Mouse (Mus musculus) skeletal muscle tissue, postnatal 0 days (tissue): ENCODE results near the gene Metrn. TPM values are rescaled to one million over a fixed set of nuclear protein-coding genes. Genes with fewer than 3 reads are reported as not detected.

ENCODE experiments used
- microRNA-seq, 2 experiments: library from miRNA; unstranded; fragments of <30 nt; microRNA quantifications; one replicate each; pipeline ENCODE4; 2016
- polyA plus RNA-seq: library from polyadenylated mRNA; unstranded; fragments of >200 nt; fragmentation: Nextera tagmentation; extraction: Ambion mirVana; gene quantifications from 2 replicates; pipeline ENCODE4 v1.2.1, GENCODE M21; 2015

Metrn gene
- 22.8 and 28.7 TPM in 2 replicates for polyA plus RNA-seq

GRCm38 (mm10) chr17:25796951-25797369 is at the start of gene Metrn:
Gene Metrn (minus strand): TSS chr17:25797136.

GRCm38 (mm10) chr17:25844396-25844901 is 47.5 kb upstream of the Metrn start, which contains the start of gene Rhot2:
Gene Rhot2 (minus strand): TSS chr17:25844851.

DNA sequence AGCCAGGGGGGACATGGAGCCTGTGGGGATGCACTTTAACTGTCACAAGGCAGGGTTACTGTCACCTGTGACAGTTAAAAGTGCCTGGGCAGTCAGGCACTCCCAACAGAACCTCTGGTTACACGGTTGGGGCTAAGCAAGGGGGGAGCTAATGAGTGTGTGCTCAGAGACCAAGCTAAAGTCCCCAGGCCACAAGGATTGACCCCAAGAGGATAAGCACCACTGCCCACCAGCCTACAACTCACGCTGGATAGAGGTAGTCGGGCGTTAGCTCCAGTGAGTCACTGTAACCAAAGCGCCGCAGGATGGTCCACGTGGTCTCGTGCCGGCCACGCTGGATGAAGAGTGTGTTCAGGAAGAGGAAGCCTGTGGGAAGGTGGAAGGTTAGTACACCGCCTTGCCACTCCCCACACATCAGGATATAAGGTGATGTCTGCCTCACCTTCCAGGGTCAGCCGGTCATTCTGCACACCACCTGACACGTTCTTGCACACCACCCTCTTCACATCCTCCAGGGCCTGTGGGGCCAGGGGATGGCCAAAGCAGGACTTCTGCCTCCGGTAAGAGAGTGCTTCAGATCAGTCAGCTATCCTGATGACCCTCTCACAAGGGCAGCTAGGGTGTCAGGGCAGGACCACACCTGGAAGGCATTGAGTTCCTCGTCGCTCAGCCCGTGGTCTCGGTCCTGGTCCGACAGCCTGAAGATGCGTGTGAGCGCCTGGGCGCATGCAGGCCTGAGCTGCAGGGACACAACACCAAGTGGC is 44.4 kb upstream of the Metrn start, which contains the start of gene Gm20683:
Gene Gm20683 (minus strand): TSS at position 647 of the 764 bp plus-strand sequence.

GRCm38 (mm10) chr17:25837076-25837410 is 40.1 kb upstream of the Metrn start, which contains the start of gene Rhbdl1:
Gene Rhbdl1 (minus strand): TSS chr17:25837295.

GRCm38 (mm10) chr17:25833291-25833663 is 36.3 kb upstream of the Metrn start, which contains the start of gene Stub1:
Gene Stub1 (minus strand): TSS chr17:25833404.

DNA sequence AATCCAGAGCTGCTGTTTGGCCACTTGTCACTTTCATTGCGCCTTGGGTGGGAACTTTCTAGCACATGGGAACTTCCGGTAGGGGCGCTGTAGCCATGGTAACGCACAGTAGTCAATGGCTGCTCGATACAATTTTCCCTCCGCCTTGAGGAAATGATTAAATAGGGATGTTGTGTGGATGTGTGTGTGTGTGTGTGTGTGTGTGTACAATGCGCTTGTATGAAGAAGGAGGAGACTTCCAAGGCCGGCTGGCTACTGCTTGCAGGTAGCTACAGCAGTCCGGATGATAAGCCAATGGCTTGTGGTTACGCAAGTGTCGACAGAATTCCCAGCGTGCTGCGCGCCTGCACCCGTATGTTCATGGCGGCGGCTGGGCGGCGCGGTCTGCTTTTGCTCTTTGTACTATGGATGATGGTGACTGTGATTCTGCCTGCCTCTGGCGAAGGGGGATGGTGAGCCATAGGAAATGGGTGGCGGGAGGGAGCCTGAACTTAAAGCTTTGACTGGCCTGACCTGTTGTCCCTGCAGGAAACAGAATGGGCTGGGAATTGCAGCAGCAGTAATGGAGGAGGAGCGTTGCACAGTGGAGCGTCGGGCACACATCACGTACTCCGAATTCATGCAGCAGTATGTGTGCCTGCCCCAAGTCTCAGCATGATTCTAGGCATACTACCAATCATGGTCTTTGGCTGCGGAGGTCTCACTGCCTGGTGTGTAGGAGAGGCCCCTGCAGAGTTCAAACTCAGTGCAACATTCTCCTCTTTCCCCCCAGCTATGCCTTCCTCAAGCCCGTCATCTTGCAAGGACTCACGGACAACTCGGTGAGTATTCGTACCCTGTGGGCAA is 32.0 kb upstream of the Metrn start, which contains the start of gene Jmjd8:
Gene Jmjd8 (plus strand): TSS at position 156 of the 846 bp plus-strand sequence.

DNA sequence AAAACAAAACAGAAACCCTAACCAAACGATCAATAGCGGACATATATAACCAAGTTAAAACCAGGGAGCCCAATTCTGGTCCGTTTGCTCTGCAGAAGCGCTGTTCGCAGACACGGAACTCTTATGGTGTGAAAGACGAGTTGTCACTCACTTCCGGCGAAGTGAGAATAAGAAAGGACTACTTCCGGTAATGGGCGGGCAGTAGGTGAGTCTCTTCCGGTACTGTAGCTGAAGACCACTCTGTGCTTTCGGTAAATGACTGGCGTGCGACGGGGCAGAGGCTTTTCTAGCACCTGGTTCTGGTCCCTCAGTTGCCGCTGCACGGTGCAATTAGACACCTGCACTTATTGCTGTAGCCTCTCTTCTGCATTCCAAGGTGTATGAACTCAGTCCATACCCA is 26.5 kb upstream of the Metrn start, which contains the start of gene Wdr24:
Gene Wdr24 (plus strand): TSS at position 176 of the 400 bp plus-strand sequence.

GRCm38 (mm10) chr17:25808789-25809605 is 12.1 kb upstream of the Metrn start, which contains the start of gene Fbxl16:
Gene Fbxl16 (plus strand): TSS chr17:25809085.

DNA sequence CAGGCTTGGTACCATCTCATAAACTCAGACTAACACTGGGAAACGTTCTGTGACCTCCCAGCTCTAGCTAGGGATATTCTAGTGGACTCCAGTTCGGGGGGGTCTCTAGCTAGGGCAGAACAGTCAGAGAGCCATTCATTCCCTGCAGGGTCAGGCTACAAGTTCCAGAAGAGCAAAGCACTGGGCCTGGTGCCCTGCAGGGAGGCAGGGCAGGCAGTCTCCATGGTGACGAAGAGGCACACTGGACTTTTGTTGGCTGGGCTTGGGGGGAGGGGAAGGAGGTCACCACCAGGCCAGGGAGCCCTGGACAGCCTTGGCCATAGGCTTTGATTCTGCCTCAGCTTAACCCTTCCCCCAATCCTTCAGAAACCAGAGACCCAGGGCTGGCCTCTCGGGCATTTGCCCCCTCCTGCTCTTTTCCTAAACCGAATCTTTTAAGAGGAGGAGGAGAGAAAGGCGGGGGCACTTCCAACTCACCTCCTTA is 1.3 kb downstream of the Metrn start, which contains the start of gene AC134908.4:
Gene AC134908.4 (minus strand): TSS at position 51 of the 484 bp plus-strand sequence.

GRCm38 (mm10) chr17:25792615-25793014 is 4.3 kb downstream of the Metrn start, which contains the start of gene Fam173a:
Gene Fam173a (minus strand): TSS chr17:25792901.

DNA sequence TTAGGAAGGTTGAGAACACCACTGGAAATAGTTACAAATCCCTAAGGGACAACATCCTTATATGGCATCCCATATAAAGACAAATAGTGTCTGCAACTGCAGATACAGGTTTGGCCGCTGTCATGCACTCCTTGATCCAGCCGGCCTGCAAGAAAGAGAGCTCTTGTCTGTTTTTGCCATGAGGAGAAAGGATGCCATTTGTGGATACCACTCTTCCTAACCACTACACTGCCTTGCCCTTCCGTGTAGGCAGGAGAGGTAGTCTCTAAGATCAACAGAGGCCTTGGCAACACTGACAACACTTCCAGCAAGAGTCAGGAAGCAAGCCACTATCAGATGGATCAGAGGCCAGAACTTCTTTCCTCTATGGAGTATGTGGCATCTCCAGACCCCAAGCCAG is 10.7 kb downstream of the Metrn start, which contains the start of gene Ccdc78:
Gene Ccdc78 (plus strand): TSS at position 301 of the 400 bp plus-strand sequence.

GRCm38 (mm10) chr17:25785281-25785745 is 11.6 kb downstream of the Metrn start, which contains the start of gene Haghl:
Gene Haghl (minus strand): TSS chr17:25785673.

DNA sequence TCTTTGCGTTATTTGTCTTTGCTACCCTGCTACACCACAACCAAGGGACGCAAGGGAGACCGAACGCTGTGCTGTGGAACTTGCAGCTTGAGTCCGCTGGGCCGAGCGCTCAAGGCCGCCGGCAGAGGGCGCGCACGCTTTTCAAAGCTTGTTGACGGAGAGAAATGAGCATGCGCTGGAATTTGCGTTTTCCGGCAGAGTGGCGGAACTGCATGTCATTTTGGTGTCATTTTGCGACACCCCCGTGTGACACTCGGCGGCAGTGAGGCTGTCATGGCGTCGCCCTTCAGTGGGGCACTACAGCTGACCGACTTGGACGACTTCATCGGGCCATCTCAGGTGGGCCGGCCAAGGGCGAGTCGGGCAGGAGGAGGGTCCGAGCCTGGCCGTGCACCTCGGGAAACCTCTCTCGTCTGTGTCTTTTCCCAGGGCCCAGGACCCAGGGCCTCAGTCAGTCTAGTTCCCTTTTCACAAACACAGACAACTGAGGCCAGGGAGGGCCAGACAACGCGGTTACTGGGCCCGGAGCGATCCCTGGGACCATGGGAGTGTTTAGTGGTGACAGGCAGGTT is 23.3 kb downstream of the Metrn start, which contains the start of gene Narfl:
Gene Narfl (plus strand): TSS at position 228 of the 572 bp plus-strand sequence.

GRCm38 (mm10) chr17:25754241-25754640 is 42.7 kb downstream of the Metrn start, which contains the start of gene Msln:
Gene Msln (minus strand): TSS chr17:25754378.

Small RNA genes within 50 kb of the gene (microRNA-seq; reads per million reads assigned to microRNA genes)
- 0 reads per million in 2 experiments for gene Gm25083
- 0.10 to 0.64 reads per million in 2 experiments for gene Mir3082
- 0.20 to 1.1 reads per million in 2 experiments for gene Mir6966

Other genes with a start within 250 kb of the Metrn start
- gene Sox8, start 226.4 kb downstream of the Metrn start, polyA plus RNA-seq: 14.7 and 16.2 TPM in 2 replicates
- 11.6 and 14.8 TPM in 2 replicates for gene Lmf1, start 218.1 kb downstream of the Metrn start, polyA plus RNA-seq
- 0.28 TPM in 1 of 2 replicates, not detected in the other for gene Gng13, start 80.0 kb downstream of the Metrn start, polyA plus RNA-seq
- gene Chtf18, start 69.7 kb downstream of the Metrn start, polyA plus RNA-seq: 3.2 and 4.6 TPM in 2 replicates
- 8.7 and 9.4 TPM in 2 replicates for gene Rpusd1, start 69.5 kb downstream of the Metrn start, polyA plus RNA-seq
- gene Mslnl, start 61.1 kb downstream of the Metrn start, polyA plus RNA-seq: not detected in 2 replicates
- gene Msln, start 42.8 kb downstream of the Metrn start, polyA plus RNA-seq: 1.4 and 1.7 TPM in 2 replicates
- gene Narfl, start 23.4 kb downstream of the Metrn start, polyA plus RNA-seq: 36.6 and 38.7 TPM in 2 replicates
- gene Haghl, start 11.5 kb downstream of the Metrn start, polyA plus RNA-seq: 31.4 and 32.9 TPM in 2 replicates
- gene Ccdc78, start 10.6 kb downstream of the Metrn start, polyA plus RNA-seq: 0.16 and 0.22 TPM in 2 replicates
- 55.4 and 60.9 TPM in 2 replicates for gene Fam173a, start 4.2 kb downstream of the Metrn start, polyA plus RNA-seq
- gene AC134908.4, start 1.5 kb downstream of the Metrn start, polyA plus RNA-seq: 0.35 and 0.65 TPM in 2 replicates
- 0.72 and 0.95 TPM in 2 replicates for gene Fbxl16, start 11.9 kb upstream of the Metrn start, polyA plus RNA-seq
- gene Wdr24, start 26.5 kb upstream of the Metrn start, polyA plus RNA-seq: 11.8 and 12.4 TPM in 2 replicates
- gene Jmjd8, start 31.7 kb upstream of the Metrn start, polyA plus RNA-seq: 17.9 and 23.0 TPM in 2 replicates
- gene Stub1, start 36.3 kb upstream of the Metrn start, polyA plus RNA-seq: 186 and 212 TPM in 2 replicates
- gene Rhbdl1, start 40.2 kb upstream of the Metrn start, polyA plus RNA-seq: 13.6 and 17.2 TPM in 2 replicates
- gene Gm20683, start 44.6 kb upstream of the Metrn start, polyA plus RNA-seq: 4.3 and 4.5 TPM in 2 replicates
- gene Rhot2, start 47.7 kb upstream of the Metrn start, polyA plus RNA-seq: 11.2 and 13.6 TPM in 2 replicates
- 3.5 and 5.5 TPM in 2 replicates for gene Wdr90, start 64.4 kb upstream of the Metrn start, polyA plus RNA-seq
- 120 and 122 TPM in 2 replicates for gene Mcrip2, start 71.6 kb upstream of the Metrn start, polyA plus RNA-seq
- 35.5 and 37.9 TPM in 2 replicates for gene Mettl26, start 77.9 kb upstream of the Metrn start, polyA plus RNA-seq
- gene Wfikkn1, start 83.7 kb upstream of the Metrn start, polyA plus RNA-seq: 0.15 and 0.19 TPM in 2 replicates
- gene Rab40c, start 122.6 kb upstream of the Metrn start, polyA plus RNA-seq: 9.7 and 10.2 TPM in 2 replicates
- 27.6 and 28.6 TPM in 2 replicates for gene Pigq, start 147.8 kb upstream of the Metrn start, polyA plus RNA-seq
- not detected in 2 replicates for gene Nhlrc4, start 147.8 kb upstream of the Metrn start, polyA plus RNA-seq
- gene A930017K11Rik, start 155.4 kb upstream of the Metrn start, polyA plus RNA-seq: 0.14 TPM in 1 of 2 replicates, not detected in the other
- 6.7 and 8.4 TPM in 2 replicates for gene Capn15, start 188.7 kb upstream of the Metrn start, polyA plus RNA-seq